Mouse (Mus musculus) liver, postnatal 0 days (tissue): ENCODE measurements around the gene Pi4kb. TPM values are rescaled to one million over a fixed set of nuclear protein-coding genes. Genes with fewer than 3 reads are reported as not detected.

Source experiments
- ATAC-seq: fragments of 200-750 bp; cut with Nextera tagmentation; 2 replicates; pipeline ENCODE4 v1.8.0; 2017; ENCODE audit warnings: mild to moderate bottlenecking, moderate library complexity
- DNase-seq: peaks from one replicate; pipeline ENCODE4 v3.0.0-alpha.2; 2016
- H3K27ac ChIP-seq: fragments of 300-500 bp; sonication (generic); 2 replicates; pipeline ENCODE4 v1.5.1; 2014; ENCODE audit warnings: antibody characterized with exemption, moderate library complexity, mild to moderate bottlenecking, low read depth
- H3K27me3 ChIP-seq: fragments of 300-500 bp; sonication (generic); 2 replicates; pipeline ENCODE4 v1.6.1; 2014; ENCODE audit warnings: low read length, control low read depth, mixed read lengths; ENCODE audit not compliant: insufficient read depth
- H3K36me3 ChIP-seq: fragments of 300-500 bp; sonication (generic); replicated peaks from 2 replicates; pipeline ENCODE4 v1.6.1; 2014; ENCODE audit warnings: mild to moderate bottlenecking, control low read depth, low read length, moderate library complexity, mixed read lengths; ENCODE audit not compliant: insufficient read depth
- H3K4me1 ChIP-seq: fragments of 300-500 bp; sonication (generic); 2 replicates; pipeline ENCODE4 v1.6.1; 2014; ENCODE audit warnings: antibody characterized with exemption, mild to moderate bottlenecking, control low read depth; ENCODE audit not compliant: insufficient read depth
- H3K4me2 ChIP-seq: fragments of 300-500 bp; sonication (generic); 2 replicates; pipeline ENCODE4 v1.6.1; 2014; ENCODE audit warnings: low read depth, mild to moderate bottlenecking, low read length, moderate library complexity, mixed read lengths
- H3K4me3 ChIP-seq: fragments of 300-500 bp; sonication (generic); 2 replicates; pipeline ENCODE4 v1.5.1; 2014; ENCODE audit warnings: low read depth, low read length
- H3K9ac ChIP-seq: fragments of 300-500 bp; sonication (generic); replicated peaks from 2 replicates; pipeline ENCODE4 v1.6.1; 2014; ENCODE audit warnings: mild to moderate bottlenecking, moderate library complexity
- H3K9me3 ChIP-seq: fragments of 300-500 bp; sonication (generic); 2 replicates; pipeline ENCODE4 v1.6.1; 2016; ENCODE audit warnings: mild to moderate bottlenecking, control low read depth, low read length, mixed read lengths
- CTCF ChIP-seq: sonication (generic); IDR thresholded peaks from 2 replicates; pipeline ENCODE4 v1.5.1; 2016; ENCODE audit warnings: antibody characterized with exemption, low read depth
- EP300 ChIP-seq: IDR thresholded peaks from 2 replicates; pipeline ENCODE4 v1.6.1; 2016; ENCODE audit warnings: antibody characterized with exemption, low read depth, mild to moderate bottlenecking
- WGBS: fragments of 180-500 bp; shearing (Covaris S2); extraction: QIAGEN DNeasy Blood & Tissue Kit; methylation state at CpG from one replicate; pipeline ENCODE4 v1.1.7; 2014; ENCODE audit not compliant: insufficient replicate concordance; 5-methylcytosine and 5-hydroxymethylcytosine counted together
- polyA plus RNA-seq: library from polyadenylated mRNA; unstranded; fragments of >200 nt; fragmentation: Nextera tagmentation; extraction: Ambion mirVana; gene quantifications from 2 replicates; pipeline ENCODE4 v1.2.1, GENCODE M21; 2015

The Pi4kb gene
- polyA plus RNA-seq, 1 experiment from 2014 or later, result 5.4 TPM

DNA sequence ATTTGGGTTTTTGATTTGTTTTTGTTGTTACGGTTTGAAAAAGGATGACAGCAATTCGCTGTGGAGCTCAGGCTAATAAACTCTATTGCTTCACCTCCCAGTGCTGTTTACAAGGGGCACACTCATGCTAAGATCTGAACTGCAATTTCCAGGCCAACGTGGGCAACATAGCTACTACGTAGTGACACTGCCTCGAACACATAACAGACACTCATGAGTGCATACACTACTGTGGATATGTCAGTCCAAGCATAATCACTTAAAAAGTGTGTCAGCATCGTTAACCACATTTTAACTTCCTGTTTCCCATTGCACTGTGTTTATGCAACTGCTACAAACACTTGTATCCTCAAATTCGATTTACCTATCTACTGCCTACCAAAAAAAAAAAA, 68.3 kb downstream of the Pi4kb start:
- WGBS, result 8% methylated on average over 7 of the region's 7 CpGs
- peak overlapping the region; percentile 73 for H3K4me2 ChIP-seq
- peak overlapping the region; percentile 83 for H3K4me3 ChIP-seq
- TF ChIP-seq EP300, result no peak
- no peak for TF ChIP-seq CTCF
- DNase-seq (no peak), ATAC-seq (peak; percentile 43)
- peaks cover 6% of the 10 kb centered on the region; the same call in 1 of the 2 replicates for H3K36me3 ChIP-seq
- H3K9ac ChIP-seq, result peak overlapping the region; percentile 23; the same call in 1 of the 2 replicates
- H3K4me1 ChIP-seq, result peaks cover 9% of the 10 kb centered on the region
- no peaks in the 10 kb centered on the region for H3K9me3 ChIP-seq
- H3K27me3 ChIP-seq, result no peaks in the 10 kb centered on the region
- peak overlapping the region; percentile 76 for H3K27ac ChIP-seq

- no peak overlapping the region for H3K9ac ChIP-seq
- peaks cover 4% of the 10 kb centered on the region; the same call in 1 of the 2 replicates for H3K36me3 ChIP-seq
- H3K27me3 ChIP-seq, result no peaks in the 10 kb centered on the region
- 49% methylated on average over 6 of the region's 6 CpGs for WGBS
- peaks cover 9% of the 10 kb centered on the region for H3K4me1 ChIP-seq
- no peak overlapping the region for H3K4me2 ChIP-seq
- H3K4me3 ChIP-seq, result no peak overlapping the region
- no peak for TF ChIP-seq CTCF
- no peak for TF ChIP-seq EP300
- H3K9me3 ChIP-seq, result no peaks in the 10 kb centered on the region
- no peak for ATAC-seq
- H3K27ac ChIP-seq, result peak overlapping the region; percentile 53
- no peak for DNase-seq
Measured at GRCm38 (mm10) chr3:95043251-95043650, 68.7 kb downstream of the Pi4kb start.

GRCm38 (mm10) chr3:95046462-95047057, 72.0 kb downstream of the Pi4kb start:
- H3K4me3 ChIP-seq, result no peak overlapping the region
- H3K9me3 ChIP-seq, result no peaks in the 10 kb centered on the region
- no peaks in the 10 kb centered on the region for H3K36me3 ChIP-seq
- WGBS, result 49% methylated on average over 11 of the region's 11 CpGs
- ATAC-seq, result no peak
- H3K4me2 ChIP-seq, result peak overlapping the region; percentile 53
- TF ChIP-seq CTCF, result no peak
- peak; percentile 26; the same call in 1 of the 2 replicates for TF ChIP-seq EP300
- no peak for DNase-seq
- no peaks in the 10 kb centered on the region for H3K27me3 ChIP-seq
- no peak overlapping the region for H3K9ac ChIP-seq
- H3K4me1 ChIP-seq, result peaks cover 4% of the 10 kb centered on the region
- peak overlapping the region; percentile 57; the same call in 1 of the 2 replicates for H3K27ac ChIP-seq

DNA sequence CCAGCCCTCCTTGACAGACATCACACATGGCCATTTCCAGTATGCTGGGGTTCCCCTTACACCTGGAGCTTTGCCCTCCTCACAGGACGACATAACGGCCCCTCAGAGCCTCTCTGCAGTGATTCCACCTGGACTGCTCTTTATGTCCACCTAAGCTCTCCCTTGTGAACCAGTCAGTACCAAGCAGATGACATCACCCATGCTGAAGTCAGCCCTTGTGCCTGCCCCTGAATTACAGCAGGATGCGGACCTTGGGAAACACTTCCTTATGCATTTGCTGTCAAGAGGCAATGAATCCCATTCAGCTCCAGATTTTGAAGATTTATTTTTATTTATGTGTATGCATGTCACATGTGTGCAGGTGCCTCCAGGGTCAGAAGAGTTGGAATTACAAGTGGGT, 73.4 kb downstream of the Pi4kb start:
- Histone ChIP-seq H3K36me3 (no peaks in the 10 kb centered on the region), H3K27ac (no peak overlapping the region), H3K4me3 (no peak overlapping the region), H3K4me2 (no peak overlapping the region), H3K4me1 (peaks cover 2% of the 10 kb centered on the region; the same call in 1 of the 2 replicates), H3K27me3 (no peaks in the 10 kb centered on the region), H3K9ac (no peak overlapping the region), H3K9me3 (no peaks in the 10 kb centered on the region)
- 72% methylated on average over 3 of the region's 3 CpGs for WGBS
- TF ChIP-seq CTCF, result no peak
- no peak for TF ChIP-seq EP300
- no peak for ATAC-seq
- no peak for DNase-seq

DNA sequence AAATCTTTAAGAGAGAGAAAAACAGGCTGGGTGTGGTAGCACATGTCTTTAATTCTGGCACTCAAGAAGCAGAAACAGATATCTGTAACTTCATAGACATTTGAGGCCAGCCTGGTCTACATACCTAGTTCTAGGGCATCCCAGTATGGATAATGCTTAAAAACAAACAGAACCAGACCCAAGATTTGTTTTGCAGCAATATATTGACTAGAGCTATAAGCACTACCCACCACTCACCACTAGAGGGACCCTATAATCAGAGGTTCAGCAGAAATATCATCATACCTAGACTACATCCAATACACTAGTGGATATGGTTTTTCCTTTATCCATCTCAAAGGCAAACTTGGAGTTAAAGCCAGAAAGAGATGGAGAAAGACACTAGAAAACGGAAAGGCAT, 78.4 kb downstream of the Pi4kb start:
- Histone ChIP-seq H3K9ac (no peak overlapping the region), H3K27ac (no peak overlapping the region), H3K4me3 (no peak overlapping the region), H3K9me3 (no peaks in the 10 kb centered on the region), H3K27me3 (no peaks in the 10 kb centered on the region), H3K4me1 (peaks cover 8% of the 10 kb centered on the region), H3K36me3 (no peaks in the 10 kb centered on the region; the same call in 1 of the 2 replicates), H3K4me2 (no peak overlapping the region)
- 41% methylated on average over 1 of the region's 1 CpGs for WGBS
- DNase-seq, result peak; percentile 39
- TF ChIP-seq EP300 (no peak), CTCF (peak; percentile 90)
- 0 out of 2 replicates have a peak, but pooled peaks have one; percentile 18 for ATAC-seq

DNA sequence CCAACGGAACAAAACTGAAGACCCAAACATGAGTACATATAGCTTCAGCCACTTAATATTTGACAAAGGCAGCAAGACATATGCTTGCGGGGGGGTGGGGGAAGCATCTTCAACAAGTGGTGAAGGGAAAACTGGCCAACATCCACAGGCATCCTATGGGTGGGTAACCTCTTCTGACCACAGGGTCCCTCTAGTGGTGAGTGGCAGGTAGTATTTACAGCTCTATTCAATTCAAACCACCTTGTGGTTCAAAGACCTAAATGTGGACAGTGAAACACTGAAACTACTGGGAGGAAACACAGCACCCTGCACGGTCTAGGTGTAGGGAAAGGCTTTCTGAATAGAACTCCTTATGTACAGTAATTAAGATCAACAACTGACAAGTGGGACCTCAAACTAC, 79.2 kb downstream of the Pi4kb start:
- ATAC-seq (peak; percentile 43), DNase-seq (peak; percentile 48)
- Histone ChIP-seq H3K27ac (no peak overlapping the region), H3K9ac (no peak overlapping the region), H3K9me3 (no peaks in the 10 kb centered on the region), H3K27me3 (no peaks in the 10 kb centered on the region), H3K4me1 (peaks cover 8% of the 10 kb centered on the region), H3K4me3 (no peak overlapping the region), H3K36me3 (peaks cover 2% of the 10 kb centered on the region), H3K4me2 (no peak overlapping the region)
- 38% methylated on average over 3 of the region's 3 CpGs for WGBS
- TF ChIP-seq CTCF, result peak; percentile 84
- no peak for TF ChIP-seq EP300
